Mouse (Mus musculus) midbrain, embryonic 12.5 days (tissue): ENCODE results near the gene Slc7a14. TPM values are rescaled to one million over a fixed set of nuclear protein-coding genes. Genes with fewer than 3 reads are reported as not detected.

Experiments
- polyA plus RNA-seq: library from polyadenylated mRNA; unstranded; fragments of >200 nt; fragmentation: Nextera tagmentation; extraction: Ambion mirVana; gene quantifications from 2 replicates; pipeline ENCODE4 v1.2.1, GENCODE M21; 2016

Gene Slc7a14
- polyA plus RNA-seq, 1 experiment from 2014 or later = 1.2 TPM

Other genes starting within 250 kb of the Slc7a14 start
- 49.6 and 53.3 TPM in 2 replicates for gene Skil, start 215.3 kb downstream of the Slc7a14 start, polyA plus RNA-seq
- gene Cldn11, start 160.5 kb downstream of the Slc7a14 start, polyA plus RNA-seq = 26.3 and 27.5 TPM in 2 replicates